ENCODE assay signal across 8 mouse cellular contexts in the genomic region with DNA sequence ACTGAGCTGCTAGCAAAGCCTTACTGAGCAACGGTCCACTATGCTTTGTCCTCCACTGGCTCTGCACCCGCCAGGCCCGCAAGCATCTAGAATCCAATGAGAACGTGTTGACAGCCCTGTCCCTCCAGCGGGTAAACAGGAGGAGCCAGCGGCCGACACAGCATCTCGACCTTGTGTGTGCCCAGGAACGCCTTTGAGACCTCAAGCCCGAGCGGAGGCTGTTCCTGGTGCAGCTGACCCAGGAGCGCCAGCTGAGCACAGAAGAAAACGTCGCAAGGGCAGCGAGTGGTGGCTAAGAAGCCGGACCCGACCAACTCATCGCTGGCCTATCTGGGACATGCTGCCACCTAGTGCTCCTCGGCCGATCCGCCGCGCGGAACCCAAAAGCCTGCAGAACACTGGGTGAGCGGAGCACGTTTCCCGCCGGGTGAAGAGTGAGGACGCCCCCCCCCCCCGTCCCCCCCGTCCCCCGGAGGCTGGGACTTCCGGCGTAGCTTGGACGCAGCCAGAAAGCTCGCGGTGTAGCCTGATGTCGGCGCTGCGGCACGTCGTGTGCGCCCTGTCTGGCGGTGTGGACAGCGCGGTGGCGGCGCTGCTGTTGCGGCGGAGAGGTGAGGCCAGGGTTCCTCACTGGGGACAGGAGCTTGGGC. TPM values are rescaled to one million over a fixed set of nuclear protein-coding genes. Genes with fewer than 3 reads are reported as not detected.
DNase-seq lines count a peak whose midpoint lies in the region; ATAC-seq lines count a peak whose summit lies in the region.

Trmu (plus strand) TSS at position 465 of the 650 bp plus-strand sequence.

- peaks cover 17% of the 10 kb centered on the region for H3K4me1 ChIP-seq in hindbrain, embryonic 16.5 days (ENCODE audit: control insufficient read depth, insufficient read depth, low read depth, low read length)

- peak within 1 kb of the TSS; percentile 92 for H3K4me2 ChIP-seq in hindbrain, embryonic 16.5 days (ENCODE audit: low read length)

- peak within 1 kb of the TSS; percentile 87 for H3K27ac ChIP-seq in hindbrain, embryonic 16.5 days (ENCODE audit: low read depth, low read length)
- H3K27ac ChIP-seq in macrophage, result peak within 1 kb of the TSS; percentile 29; the same call in 1 of the 2 replicates

- H3K9ac ChIP-seq in hindbrain, embryonic 16.5 days (ENCODE audit: low read depth, low read length), result peak within 1 kb of the TSS; percentile 93

- no peaks in the 10 kb centered on the region for H3K79me2 ChIP-seq in macrophage (ENCODE audit: inconsistent target)

- ATAC-seq in hindbrain, embryonic 16.5 days, result peak; percentile 96

- DNase-seq in T-cell, adult 2 months (ENCODE audit: low spot score), result peak; percentile 84
- peak; percentile 91 to 93 for DNase-seq in cerebellum, postnatal 36 days
- peak; percentile 89 for DNase-seq in gastrocnemius, adult 18-20 months (ENCODE audit: low spot score)
- peak; percentile 86 to 93 for DNase-seq in left cerebral cortex, adult 18-20 months (ENCODE audit: low spot score in 2 of 2)
- peak; percentile 93 for DNase-seq in right cerebral cortex, adult 18-20 months
- peak; percentile 38 for DNase-seq in urinary bladder, postnatal 10 days (ENCODE audit: low spot score)

- H3K4me3 ChIP-seq in hindbrain, embryonic 16.5 days (ENCODE audit: low read length), result peak within 1 kb of the TSS; percentile 88
- H3K4me3 ChIP-seq in macrophage (ENCODE audit: inconsistent target), result peak within 1 kb of the TSS; percentile 86

- no peaks in the 10 kb centered on the region for H3K27me3 ChIP-seq in hindbrain, embryonic 16.5 days (replicated peaks; ENCODE audit: control insufficient read depth, insufficient read depth, low read length)

- no peaks in the 10 kb centered on the region for H3K9me3 ChIP-seq in hindbrain, embryonic 16.5 days (ENCODE audit: control insufficient read depth, low read length)

- H3K36me3 ChIP-seq in hindbrain, embryonic 16.5 days (ENCODE audit: control insufficient read depth, insufficient read depth, low read length), result peaks cover 7% of the 10 kb centered on the region
- H3K36me3 ChIP-seq in macrophage (ENCODE audit: inconsistent target), result peaks cover 22% of the 10 kb centered on the region; the same call in 1 of the 2 replicates

- WGBS in hindbrain, embryonic 16.5 days, result under 1% methylated on average over 47 of the region's 50 CpGs
- under 1% methylated on average over 48 of the region's 50 CpGs for WGBS in macrophage (ENCODE audit: missing documents)

RNA-seq across cellular contexts. Expression of gene Trmu, which starts in this region (rescaled TPM):
- total RNA-seq in gastrocnemius, adult 18-20 months (2021), result 1 to 10 TPM; 8.2 to 9.4 TPM
- polyA plus RNA-seq in hindbrain, embryonic 16.5 days (2015; fragmentation: Nextera tagmentation; extraction: Ambion mirVana), result 47.6 and 50.3 TPM in 2 replicates
- 10 to 100 TPM; 21.9 to 28.3 TPM for total RNA-seq in left cerebral cortex, adult 18-20 months (2021)
- 10 to 100 TPM; 10.7 to 90.6 (median 47.9) TPM for total RNA-seq in macrophage (2018; cell fraction: chromatin; rRNA removed)
- 1 to 10 TPM; 3.9 to 8.5 (median 6.3) TPM for total RNA-seq in macrophage (2018; cell fraction: cytosol; rRNA removed)
- total RNA-seq in macrophage (2018; cell fraction: nucleus; rRNA removed), result 10 to 100 TPM in 18 of 26 experiments, 1 to 10 TPM in 8; 5.4 to 39.5 (median 20.4) TPM
- 6.6 to 10.6 TPM (median 7.9 TPM) in 3 replicates for polyA plus RNA-seq in macrophage (2018)

Comparison
In these comparisons a context has a peak if more than half of its experiments do, and no peak if none do; other contexts are left out.
1. Peak in every context shown above with its lines: DNase-seq, ATAC-seq, H3K4me3 ChIP-seq and H3K27ac ChIP-seq.
2. DNase-seq: peak in every context shown above with its lines; median percentile 93 in right cerebral cortex, adult 18-20 months; 92 in cerebellum, postnatal 36 days; 90 in left cerebral cortex, adult 18-20 months; 89 in gastrocnemius, adult 18-20 months; 84 in T-cell, adult 2 months; 38 in urinary bladder, postnatal 10 days.